Mouse (Mus musculus) erythroblast, embryonic 14.5 days (primary cell): ENCODE measurements around the gene Gm20538.

ENCODE experiments used
- GATA1 ChIP-seq: IDR thresholded peaks from 2 replicates; pipeline ENCODE4 v1.6.1; 2012; ENCODE audit warnings: low read length, inconsistent platforms, mixed read lengths
- TAL1 ChIP-seq: IDR thresholded peaks from 3 replicates; pipeline ENCODE4 v1.6.1; 2012; ENCODE audit warnings: low read length, inconsistent platforms, mixed read lengths

DNA sequence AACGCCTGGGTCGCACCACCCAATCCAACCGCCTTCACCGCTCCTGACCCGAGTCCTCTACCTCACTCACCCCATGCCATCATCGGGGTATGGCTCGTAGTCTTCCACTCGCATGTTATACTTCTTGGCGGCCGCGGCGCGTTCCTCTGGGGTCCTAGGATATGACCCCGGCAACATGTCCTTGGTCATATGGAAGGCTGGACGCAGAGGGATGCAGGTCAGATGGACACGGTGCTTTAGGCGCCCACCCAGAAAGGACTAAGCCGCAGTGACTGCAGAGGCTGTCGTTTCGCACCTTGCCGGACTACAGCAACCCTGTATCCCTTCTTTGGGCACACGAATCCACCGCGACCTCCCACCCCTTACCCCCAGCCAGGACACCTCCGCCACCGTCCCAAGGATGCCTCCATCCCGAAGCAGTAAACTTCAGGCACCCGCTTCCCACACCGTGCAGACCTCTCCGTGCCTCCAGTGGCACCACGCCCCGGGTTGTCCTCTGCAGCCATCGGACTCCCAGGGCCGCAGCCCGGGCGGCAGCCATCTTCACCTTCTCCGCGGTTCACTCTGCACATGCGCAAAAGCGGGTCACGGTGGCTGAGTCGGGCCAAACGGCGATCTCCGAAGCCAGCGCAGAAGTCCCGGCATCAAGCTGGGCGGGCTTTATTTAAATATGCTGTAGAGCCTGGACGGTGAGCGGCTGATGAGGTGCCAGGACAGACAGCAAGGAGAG is 2.4 kb upstream of the Gm20538 start, which contains the start of gene Ndufb8:
- no peak for TF ChIP-seq GATA1
- TF ChIP-seq TAL1: no peak
